Mouse (Mus musculus): ENCODE data around the gene Fam78b.

DNA sequence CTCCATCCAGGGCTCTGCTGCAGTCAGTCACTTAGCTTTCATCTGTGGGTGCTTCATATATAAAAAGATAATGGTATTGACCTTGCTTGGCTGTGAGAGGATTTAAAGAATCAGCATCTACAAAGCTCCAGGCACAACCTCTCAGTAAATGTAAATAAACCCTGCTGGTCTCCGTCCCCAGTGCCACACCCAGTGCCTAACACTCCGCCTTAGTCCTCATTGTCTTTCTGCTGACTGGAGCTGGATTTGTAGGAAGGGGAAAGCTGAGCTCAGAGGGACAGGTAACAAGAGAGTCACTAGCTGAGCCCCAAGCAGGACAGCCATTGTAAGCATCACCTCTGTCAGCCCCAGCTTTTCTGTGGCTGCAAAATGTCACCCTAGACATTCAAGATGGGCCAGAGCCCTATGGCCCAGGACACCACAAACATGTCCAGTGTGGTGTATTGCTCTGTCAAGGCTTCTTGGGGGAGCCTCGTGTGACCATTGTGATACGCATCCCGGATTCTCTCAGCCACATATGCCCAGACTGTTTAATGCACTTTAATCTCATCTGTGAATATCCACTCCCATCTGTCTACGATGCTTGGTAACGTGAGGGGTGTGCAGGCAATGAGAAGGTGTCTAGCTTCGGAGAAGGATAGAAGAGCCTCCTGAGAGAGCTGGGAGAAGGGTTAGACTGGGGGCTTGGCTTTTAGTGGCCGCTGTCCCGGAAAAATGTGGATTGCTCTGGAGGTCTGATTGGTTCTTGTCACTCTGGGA, 45.1 kb downstream of the Fam78b start:
- no peak for TF ChIP-seq POLR2A (IDR thresholded peaks at IDR 0.05; ENCODE audit: low read depth, low read length)
- no peak for TF ChIP-seq CTCF (IDR thresholded peaks at IDR 0.05; ENCODE audit: extremely low read depth, insufficient read depth, insufficient read length, insufficient replicate concordance)
